Mouse (Mus musculus) testis, adult 2 months (tissue): ENCODE data around the gene Ahnak. TPM values are rescaled to one million over a fixed set of nuclear protein-coding genes. Genes with fewer than 3 reads are reported as not detected.

Experiments used
- H3K27ac ChIP-seq: fragments of 200-500 bp; 2 replicates; pipeline ENCODE4 v1.5.1; 2012; ENCODE audit warnings: low read depth, low read length; ENCODE audit not compliant: control insufficient read depth, insufficient read depth
- H3K27me3 ChIP-seq: fragments of 200-500 bp; 2 replicates; pipeline ENCODE4 v1.6.1; 2012; ENCODE audit warnings: mild to moderate bottlenecking, low read length, moderate library complexity; ENCODE audit not compliant: control insufficient read depth, insufficient read depth
- H3K36me3 ChIP-seq: fragments of 200-500 bp; 2 replicates; pipeline ENCODE4 v1.6.1; 2012; ENCODE audit warnings: mild to moderate bottlenecking, low read length; ENCODE audit not compliant: control insufficient read depth, insufficient read depth
- H3K4me1 ChIP-seq: fragments of 200-500 bp; 2 replicates; pipeline ENCODE4 v1.6.1; 2012; ENCODE audit warnings: low read length; ENCODE audit not compliant: control insufficient read depth, insufficient read depth
- H3K4me3 ChIP-seq: fragments of 200-500 bp; 2 replicates; pipeline ENCODE4 v1.5.1; 2012; ENCODE audit warnings: low read depth, mild to moderate bottlenecking, low read length, moderate library complexity, mixed read lengths; ENCODE audit not compliant: control insufficient read depth
- CTCF ChIP-seq: fragments of 200-500 bp; IDR thresholded peaks from 2 replicates; pipeline ENCODE4 v1.5.1; 2012; ENCODE audit warnings: low read depth, mild to moderate bottlenecking, inconsistent platforms, low read length, moderate library complexity; ENCODE audit not compliant: control insufficient read depth, insufficient read depth, insufficient replicate concordance
- POLR2A ChIP-seq: fragments of 200-500 bp; IDR thresholded peaks from 2 replicates; pipeline ENCODE4 v1.6.1; 2012; ENCODE audit warnings: low read depth, mild to moderate bottlenecking, inconsistent platforms, low read length, moderate library complexity; ENCODE audit not compliant: control insufficient read depth
- polyA plus RNA-seq: library from polyadenylated mRNA; depleted of rRNA; stranded (reverse); fragments of >200 nt; gene quantifications from 2 replicates; pipeline ENCODE4 v1.2.3, GENCODE M21; 2012

Ahnak gene
- polyA plus RNA-seq, 1 experiment, result 1.6 TPM

GRCm38 (mm10) chr19:8974638-8975037 lies 14.4 kb upstream of the Ahnak start:
- Histone ChIP-seq H3K36me3 (peaks cover 3% of the 10 kb centered on the region; the same call in 1 of the 2 replicates), H3K27ac (no peak overlapping the region), H3K27me3 (no peaks in the 10 kb centered on the region), H3K4me1 (no peaks in the 10 kb centered on the region), H3K4me3 (no peak overlapping the region)
- TF ChIP-seq POLR2A (no peak), CTCF (no peak)

GRCm38 (mm10) chr19:8975491-8975890 lies 13.6 kb upstream of the Ahnak start:
- Histone ChIP-seq H3K36me3 (peaks cover 3% of the 10 kb centered on the region; the same call in 1 of the 2 replicates), H3K27ac (no peak overlapping the region), H3K27me3 (no peaks in the 10 kb centered on the region), H3K4me1 (no peaks in the 10 kb centered on the region), H3K4me3 (no peak overlapping the region)
- TF ChIP-seq POLR2A (no peak), CTCF (no peak)

GRCm38 (mm10) chr19:8976535-8976934 lies 12.5 kb upstream of the Ahnak start:
- H3K36me3 ChIP-seq, result peaks cover 3% of the 10 kb centered on the region; the same call in 1 of the 2 replicates
- no peak overlapping the region for H3K27ac ChIP-seq
- H3K27me3 ChIP-seq, result no peaks in the 10 kb centered on the region
- TF ChIP-seq POLR2A (no peak), CTCF (peak; percentile 48; the same call in 1 of the 2 replicates)
- no peak overlapping the region for H3K4me3 ChIP-seq
- H3K4me1 ChIP-seq, result no peaks in the 10 kb centered on the region

GRCm38 (mm10) chr19:8980771-8981170 lies 8.3 kb upstream of the Ahnak start:
- TF ChIP-seq CTCF (no peak), POLR2A (no peak)
- peaks cover 2% of the 10 kb centered on the region; the same call in 1 of the 2 replicates for H3K36me3 ChIP-seq

GRCm38 (mm10) chr19:8981450-8982168 lies 7.5 kb upstream of the Ahnak start:
- no peak overlapping the region for H3K4me3 ChIP-seq
- no peaks in the 10 kb centered on the region for H3K27me3 ChIP-seq
- H3K36me3 ChIP-seq, result peaks cover 2% of the 10 kb centered on the region; the same call in 1 of the 2 replicates
- no peaks in the 10 kb centered on the region; the same call in 1 of the 2 replicates for H3K4me1 ChIP-seq
- no peak for TF ChIP-seq POLR2A
- TF ChIP-seq CTCF, result no peak
- H3K27ac ChIP-seq, result no peak overlapping the region

More at GRCm38 (mm10) chr19:8980771-8981170, 8.3 kb upstream of the Ahnak start:
- no peaks in the 10 kb centered on the region; the same call in 1 of the 2 replicates for H3K4me1 ChIP-seq
- no peaks in the 10 kb centered on the region for H3K27me3 ChIP-seq
- H3K4me3 ChIP-seq, result no peak overlapping the region
- H3K27ac ChIP-seq, result no peak overlapping the region

GRCm38 (mm10) chr19:8982303-8983149 lies 6.6 kb upstream of the Ahnak start:
- Histone ChIP-seq H3K27me3 (no peaks in the 10 kb centered on the region), H3K4me1 (no peaks in the 10 kb centered on the region; the same call in 1 of the 2 replicates), H3K36me3 (peaks cover 2% of the 10 kb centered on the region; the same call in 1 of the 2 replicates), H3K27ac (no peak overlapping the region), H3K4me3 (no peak overlapping the region)
- TF ChIP-seq CTCF (no peak), POLR2A (no peak)

- peaks cover 2% of the 10 kb centered on the region; the same call in 1 of the 2 replicates for H3K4me1 ChIP-seq
- no peak overlapping the region for H3K4me3 ChIP-seq
- H3K27me3 ChIP-seq, result no peaks in the 10 kb centered on the region
- no peak overlapping the region for H3K27ac ChIP-seq
- H3K36me3 ChIP-seq, result peaks cover 2% of the 10 kb centered on the region; the same call in 1 of the 2 replicates
- no peak for TF ChIP-seq CTCF
- TF ChIP-seq POLR2A, result no peak
These were observed 5.9 kb upstream of the Ahnak start for GRCm38 (mm10) chr19:8983150-8983650.
